Mouse (Mus musculus) megakaryocyte, adult 5-6 weeks (primary cell): ENCODE data around the gene Micu1. TPM values are rescaled to one million over a fixed set of nuclear protein-coding genes. Genes with fewer than 3 reads are reported as not detected.
"Not testable (repeated sequence)": the region's sequence is repeated elsewhere in the genome, so short reads cannot be mapped to it uniquely, and the experiment has no call there.

Experiments used
- ATAC-seq: 2 replicates; pipeline ENCODE4 v1.8.0; 2016; ENCODE audit warnings: mild to moderate bottlenecking, inconsistent platforms; ENCODE audit not compliant: poor library complexity, severe bottlenecking
- total RNA-seq, 2 experiments: library from RNA; stranded (forward) in 1 of 2; stranded (reverse) in 1 of 2; fragments of 153-499, 151-499 nt in 1 of 2; fragments of 221-1000, 200-1000 nt in 1 of 2; gene quantifications; 2 replicates each; pipeline versions ENCODE4 v1.2.3 to v1.2.4; 2015 to 2017

Gene Micu1
- total RNA-seq (2015) (29.7 and 34.2 TPM in 2 replicates), total RNA-seq (2017) (42.2 and 58.8 TPM in 2 replicates)

DNA sequence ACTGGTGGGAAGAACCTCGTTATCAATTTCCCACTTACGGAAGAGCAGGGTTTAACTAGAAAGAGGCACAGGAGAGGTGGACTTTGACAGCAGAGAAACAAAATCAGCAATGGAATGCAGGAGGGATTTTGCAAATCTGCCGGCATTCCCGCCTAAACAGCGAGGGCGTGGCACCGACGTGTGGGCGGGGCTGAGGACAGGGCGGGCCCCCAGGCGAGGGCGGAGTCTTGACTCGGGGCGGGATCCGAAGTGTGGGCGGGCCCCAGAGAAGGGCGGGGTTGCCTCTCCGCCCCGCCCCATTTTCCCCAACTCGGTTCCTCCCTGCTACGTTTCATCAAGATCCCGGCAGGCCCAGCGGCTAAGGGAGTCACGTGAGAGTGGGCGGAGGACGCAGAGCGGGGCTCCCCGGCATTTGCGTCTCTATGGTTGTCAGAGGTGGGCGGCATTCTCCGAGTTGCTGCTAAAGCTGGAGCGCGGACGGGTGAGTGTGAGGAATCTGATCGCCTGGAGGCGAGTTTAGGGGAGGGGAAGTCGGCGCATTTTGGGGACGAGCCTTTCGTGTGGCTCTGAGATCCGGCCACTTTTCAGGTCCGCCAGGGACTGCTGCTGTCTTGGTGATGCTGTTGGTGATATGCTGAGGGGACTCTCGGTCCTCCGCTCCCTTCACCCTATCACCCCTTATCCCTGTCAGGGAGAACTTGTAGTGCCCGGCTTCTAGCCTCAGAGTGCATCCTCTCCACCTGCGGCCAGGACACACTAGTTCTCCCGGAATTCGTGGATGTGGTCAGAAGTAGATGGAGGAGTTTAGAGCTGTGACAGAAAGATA is at the start of gene Micu1:
Micu1 (plus strand) TSS at position 271 of the 826 bp plus-strand sequence.
- peak; percentile 96 for ATAC-seq

DNA sequence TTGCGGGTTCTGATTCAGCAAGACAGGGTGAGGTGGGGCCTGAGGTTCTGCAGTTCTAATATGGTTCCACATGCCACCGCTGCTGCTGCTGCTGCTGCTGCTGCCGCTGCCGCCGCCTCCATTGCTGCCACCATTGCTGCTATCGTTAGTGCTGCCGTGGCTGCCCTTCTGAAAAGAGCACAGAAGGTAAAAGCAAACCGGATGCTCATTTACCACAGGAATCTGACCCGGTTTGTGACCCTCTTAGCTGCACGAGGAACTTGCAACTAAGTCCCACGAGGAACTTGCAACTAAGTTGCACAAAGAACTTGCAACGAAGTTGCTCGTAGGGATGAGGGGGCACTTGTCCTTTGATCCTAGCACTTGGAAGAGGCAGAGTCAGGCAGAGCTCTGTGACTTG is 45.5 kb upstream of the Micu1 start:
- ATAC-seq, result peak; percentile 33

- ATAC-seq, result no peak
These were observed 37.5 kb upstream of the Micu1 start for GRCm38 (mm10) chr10:59664765-59665164.

DNA sequence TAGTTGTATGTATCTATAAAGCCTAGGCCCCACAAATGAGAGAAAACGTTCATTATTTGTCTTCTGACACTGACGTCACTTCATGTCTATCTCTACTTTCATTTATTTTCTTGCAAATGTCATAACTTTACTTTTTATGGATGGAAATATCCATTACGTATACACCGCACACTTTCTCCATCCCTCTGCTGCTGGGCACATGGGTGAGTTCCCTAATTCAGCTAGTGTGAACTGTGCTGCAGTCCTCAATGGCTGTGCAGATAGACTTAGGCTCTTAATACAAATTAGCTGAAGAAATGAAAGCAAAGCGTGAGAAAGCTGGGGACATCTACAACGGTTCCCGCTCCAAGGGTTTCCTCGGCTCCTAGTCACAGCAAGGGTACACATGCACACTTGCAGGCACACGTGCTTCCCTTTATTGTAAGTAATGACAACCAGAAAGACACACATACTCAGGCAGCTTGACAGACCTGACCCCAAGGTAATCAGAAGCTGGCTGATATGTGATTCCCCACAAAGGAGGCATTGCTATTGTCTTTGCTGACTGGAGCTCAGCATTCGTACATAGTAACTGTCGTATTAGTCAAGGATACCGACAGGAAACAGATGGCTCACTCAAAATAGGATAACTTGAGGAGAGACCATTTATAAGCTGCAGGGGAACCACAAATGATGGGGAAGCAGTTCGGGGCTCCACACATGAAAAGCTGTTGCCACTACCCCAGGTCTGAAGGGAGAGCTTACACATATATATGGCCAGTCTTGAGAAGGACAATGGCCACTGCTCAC is 36.6 kb upstream of the Micu1 start:
- ATAC-seq, result peak; percentile 52

DNA sequence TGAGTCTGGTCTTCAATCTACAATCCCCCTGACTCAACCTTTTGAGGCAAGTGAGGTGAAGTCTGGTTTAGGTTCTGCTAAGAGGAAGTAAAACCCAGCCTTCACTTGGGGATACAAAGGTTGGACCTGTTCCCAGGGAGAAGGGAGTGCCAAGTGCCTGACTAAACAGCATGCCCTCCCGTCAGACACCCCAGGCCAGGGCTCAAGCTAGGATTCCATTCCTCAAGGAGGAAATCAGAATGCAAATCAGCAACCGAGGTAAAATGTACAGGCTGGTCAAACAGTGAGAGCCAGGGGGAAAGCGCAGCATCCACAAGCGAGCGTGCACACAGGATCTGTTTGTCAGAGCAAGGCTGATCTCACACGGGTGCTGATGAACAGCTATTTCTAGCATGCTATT is 34.9 kb upstream of the Micu1 start:
- no peak for ATAC-seq

DNA sequence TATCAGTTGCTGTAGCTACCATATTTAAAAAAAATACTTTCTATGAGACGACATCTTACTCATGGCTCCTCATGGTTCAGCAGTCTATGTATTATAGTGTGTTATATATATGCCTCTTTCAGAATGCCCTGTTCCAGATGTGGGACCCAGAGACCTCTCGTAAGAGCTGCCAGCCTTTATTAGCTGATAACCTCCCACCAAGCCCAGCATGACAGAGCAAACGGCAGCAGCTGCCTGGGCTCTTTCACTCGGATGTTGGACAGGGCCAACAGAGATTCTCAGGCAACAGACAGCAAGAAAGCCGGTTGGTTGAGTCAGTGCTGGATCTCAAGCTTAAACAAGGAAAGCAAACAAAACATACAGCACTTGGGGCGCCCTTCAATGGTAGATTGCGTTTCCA is 33.8 kb upstream of the Micu1 start:
- ATAC-seq, result no peak

- no peak for ATAC-seq
These were observed 24.4 kb upstream of the Micu1 start for GRCm38 (mm10) chr10:59677836-59678235.

- no peak for ATAC-seq
These were observed 23.1 kb upstream of the Micu1 start for GRCm38 (mm10) chr10:59679189-59679588.

DNA sequence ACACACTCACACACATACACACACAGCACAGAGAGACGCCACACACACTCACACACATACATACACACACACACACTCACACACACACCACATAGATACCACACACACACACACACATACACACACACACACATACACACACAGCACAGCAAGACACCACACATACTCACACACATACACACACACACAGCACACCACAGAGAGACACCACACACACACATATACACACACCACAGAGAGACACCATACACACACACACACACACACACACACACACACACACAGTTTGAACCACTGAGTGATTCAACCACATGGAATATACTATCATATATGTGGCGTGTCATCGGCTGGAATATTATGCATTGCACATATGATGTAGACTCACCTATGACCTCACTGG is 16.7 kb upstream of the Micu1 start:
- not testable (repeated sequence) for ATAC-seq

DNA sequence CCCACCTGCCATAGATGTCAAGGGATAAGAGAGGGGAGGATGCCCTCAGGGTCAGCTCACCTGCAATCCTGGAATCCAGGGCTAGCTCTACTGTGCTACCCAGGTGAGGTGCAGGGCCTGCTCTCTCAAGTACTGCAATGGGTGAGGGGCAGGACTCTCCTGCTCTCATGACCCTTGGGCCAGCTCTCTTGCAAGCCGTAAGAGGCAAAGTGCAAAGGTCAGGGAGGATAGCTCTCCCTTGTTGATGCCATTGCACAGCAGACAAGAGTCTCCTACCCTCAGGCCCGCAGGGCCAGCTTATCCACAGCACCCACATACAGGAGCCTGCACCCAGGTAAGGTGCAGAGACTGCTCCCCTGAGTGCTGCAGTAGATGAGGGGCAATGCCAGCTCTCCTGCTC is 15.2 kb upstream of the Micu1 start:
- no peak for ATAC-seq

DNA sequence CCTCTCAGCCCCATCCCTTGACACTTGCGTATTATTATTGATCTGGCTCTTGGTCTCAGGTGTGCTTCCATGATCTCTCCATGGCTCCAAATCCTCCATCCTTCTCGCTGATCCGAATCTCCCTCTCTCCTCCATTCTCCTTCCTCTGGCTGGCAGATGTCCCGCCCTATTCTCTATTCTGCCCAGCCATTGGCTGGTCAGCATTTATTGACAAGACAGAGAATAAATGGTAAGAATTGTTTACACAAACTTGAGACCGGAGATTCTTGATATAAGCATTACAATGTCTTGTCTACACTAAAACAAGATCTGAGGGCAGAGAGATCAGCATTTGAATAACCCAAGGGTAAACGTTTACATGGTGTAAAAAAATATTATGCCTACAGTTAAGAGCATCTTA is 12.4 kb upstream of the Micu1 start:
- ATAC-seq, result no peak

DNA sequence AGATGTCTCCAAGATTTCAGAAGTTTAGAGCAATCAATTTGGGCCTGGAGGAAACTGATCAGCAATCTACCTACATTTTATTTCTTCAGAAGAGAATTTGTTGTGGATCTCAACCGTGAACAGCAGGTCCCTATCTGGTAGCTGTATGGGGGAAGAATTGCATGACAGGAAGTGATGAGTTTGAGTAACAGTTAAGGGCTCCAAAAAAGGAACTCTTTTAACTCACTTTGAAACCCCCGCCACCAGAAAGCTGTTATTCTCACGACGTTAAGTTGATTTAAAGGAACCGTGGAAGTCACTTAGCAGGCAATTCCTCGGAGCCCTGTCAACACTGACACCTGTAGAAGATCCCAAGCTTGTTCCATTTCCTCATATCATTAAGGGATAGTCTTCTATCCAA is 9.8 kb upstream of the Micu1 start:
- peak; percentile 94 for ATAC-seq

GRCm38 (mm10) chr10:59694104-59694503 is 8.2 kb upstream of the Micu1 start:
- peak; percentile 42; the same call in 1 of the 2 replicates for ATAC-seq

- no peak for ATAC-seq
These were observed 2.8 kb upstream of the Micu1 start for GRCm38 (mm10) chr10:59699516-59699915.

- no peak for ATAC-seq
These were observed 472 bp upstream of the Micu1 start for GRCm38 (mm10) chr10:59701805-59702204.

GRCm38 (mm10) chr10:59703060-59703760 is 933 bp downstream of the Micu1 start:
- peak; percentile 28 for ATAC-seq

DNA sequence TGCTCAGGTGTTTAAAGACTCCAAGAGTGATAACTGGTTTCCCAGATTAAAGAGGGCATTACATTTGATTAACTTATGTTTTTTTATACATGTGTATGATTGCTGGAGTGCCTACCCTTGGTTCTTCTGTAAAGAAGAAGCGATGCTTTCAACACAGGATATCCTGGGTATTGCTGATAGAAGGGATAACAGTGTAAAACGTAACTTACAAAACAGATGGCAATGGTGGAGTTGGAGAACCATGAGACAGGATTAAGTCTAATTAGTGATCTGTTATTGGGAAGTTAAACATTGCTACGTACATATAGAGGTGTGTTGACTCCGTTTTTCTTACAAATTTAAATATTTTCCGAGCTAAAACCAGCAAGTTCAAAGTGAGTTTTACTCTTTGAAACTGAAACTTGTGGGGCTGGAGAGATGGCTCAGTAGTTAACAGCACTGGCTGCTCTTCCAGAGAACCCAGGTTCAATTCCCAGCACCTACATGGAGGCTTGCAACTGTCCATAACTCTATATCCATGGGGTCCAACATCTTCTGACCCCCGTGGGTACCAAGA is 4.8 kb downstream of the Micu1 start:
- no peak for ATAC-seq

- no peak for ATAC-seq
These were observed 5.3 kb downstream of the Micu1 start for GRCm38 (mm10) chr10:59707595-59707994.

- ATAC-seq, result no peak
These were observed 7.0 kb downstream of the Micu1 start for GRCm38 (mm10) chr10:59709281-59709680.

DNA sequence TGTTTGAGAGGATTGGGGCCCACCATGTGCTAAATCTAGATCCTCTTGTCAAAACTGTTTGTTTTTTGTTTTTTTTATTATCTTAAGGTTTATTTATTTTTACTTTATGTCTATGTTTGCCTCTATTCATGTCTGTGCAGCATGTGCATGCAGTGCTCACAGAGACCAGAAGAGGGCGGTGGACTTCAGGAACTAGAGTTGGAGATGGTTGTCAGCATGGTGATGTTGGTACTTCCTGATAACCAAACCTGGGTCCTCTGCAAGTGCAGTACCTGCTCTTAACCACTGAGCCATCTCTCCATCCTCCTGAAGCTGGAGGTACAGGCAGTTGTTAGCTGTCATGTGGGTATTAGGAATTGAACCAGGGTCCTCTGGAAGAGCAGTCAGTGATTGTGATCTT is 8.0 kb downstream of the Micu1 start:
- ATAC-seq, result peak; percentile 70

- ATAC-seq, result no peak
These were observed 9.8 kb downstream of the Micu1 start for GRCm38 (mm10) chr10:59712062-59712461.
